In the genomic region with DNA sequence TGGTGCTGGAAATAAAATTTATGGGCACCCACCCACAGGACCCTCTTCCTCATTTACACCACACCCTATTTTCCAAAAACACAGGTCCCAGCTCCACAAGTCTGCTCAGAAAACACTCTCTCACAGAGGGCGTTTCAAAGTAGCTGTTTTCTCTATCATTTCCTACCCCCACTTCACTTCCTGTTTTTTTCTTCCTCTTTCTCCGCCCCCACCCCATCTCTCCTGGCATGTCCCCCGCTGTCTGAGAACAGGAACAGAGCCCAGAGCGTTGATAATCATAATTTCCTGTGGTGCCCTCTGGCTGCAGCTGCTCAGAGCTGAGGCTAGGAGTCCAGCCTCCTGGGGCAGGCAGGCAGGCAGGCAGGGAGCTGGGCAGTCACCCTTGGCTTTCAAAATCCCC, we compare ENCODE assay signal across 8 mouse cellular contexts. TPM values are rescaled to one million over a fixed set of nuclear protein-coding genes. Genes with fewer than 3 reads are reported as not detected.
DNase-seq lines count a peak whose midpoint lies in the region; ATAC-seq and TF ChIP-seq lines count a peak whose summit lies in the region.

No protein-coding gene starts in this region.

- ATAC-seq in intestine, embryonic 15.5 days: peak; percentile 51; the same call in 1 of the 2 replicates
- no peak for ATAC-seq in intestine, postnatal 0 days
- ATAC-seq in kidney, embryonic 16.5 days (ENCODE audit: low FRiP score, low TSS enrichment): peak; percentile 66; the same call in 1 of the 2 replicates
- no peak for ATAC-seq in forebrain, embryonic 11.5 days (replicated peaks; ENCODE audit: low FRiP score)

- no peak for TF ChIP-seq CTCF in intestine, postnatal 0 days (IDR thresholded peaks at IDR 0.05; ENCODE audit: low read depth)
- TF ChIP-seq CTCF in gastrocnemius, adult 2 months (IDR thresholded peaks at IDR 0.05): peak; percentile 33

- intact Hi-C loops in gastrocnemius, adult 2 months (cut with DNase I): no loop called here

- H3K9ac ChIP-seq in intestine, embryonic 15.5 days: no peak overlapping the region
- H3K9ac ChIP-seq in intestine, postnatal 0 days (ENCODE audit: low read depth, low read length): no peak overlapping the region
- H3K9ac ChIP-seq in kidney, embryonic 16.5 days (replicated peaks; ENCODE audit: low read length): no peak overlapping the region
- no peak overlapping the region for H3K9ac ChIP-seq in forebrain, embryonic 11.5 days (ENCODE audit: low read length)

- H3K9me3 ChIP-seq in intestine, embryonic 15.5 days: no peaks in the 10 kb centered on the region
- no peaks in the 10 kb centered on the region for H3K9me3 ChIP-seq in intestine, postnatal 0 days (ENCODE audit: control insufficient read depth)
- H3K9me3 ChIP-seq in kidney, embryonic 16.5 days (ENCODE audit: low read length): no peaks in the 10 kb centered on the region
- H3K9me3 ChIP-seq in forebrain, embryonic 11.5 days (ENCODE audit: control insufficient read depth, low read length): no peaks in the 10 kb centered on the region

- peaks cover 7% of the 10 kb centered on the region; the same call in 1 of the 2 replicates for H3K4me1 ChIP-seq in intestine, embryonic 15.5 days (replicated peaks)
- H3K4me1 ChIP-seq in intestine, postnatal 0 days (replicated peaks; ENCODE audit: control insufficient read depth, insufficient read depth, low read length): no peaks in the 10 kb centered on the region
- H3K4me1 ChIP-seq in kidney, embryonic 16.5 days (ENCODE audit: insufficient read depth, low read length): peaks cover 14% of the 10 kb centered on the region
- H3K4me1 ChIP-seq in forebrain, embryonic 11.5 days (replicated peaks; ENCODE audit: control insufficient read depth, insufficient read depth, low read length): no peaks in the 10 kb centered on the region

- no peaks in the 10 kb centered on the region for H3K36me3 ChIP-seq in intestine, embryonic 15.5 days
- H3K36me3 ChIP-seq in intestine, postnatal 0 days (ENCODE audit: control insufficient read depth, insufficient read depth): no peaks in the 10 kb centered on the region
- H3K36me3 ChIP-seq in kidney, embryonic 16.5 days (ENCODE audit: insufficient read depth, low read length): no peaks in the 10 kb centered on the region
- H3K36me3 ChIP-seq in forebrain, embryonic 11.5 days (ENCODE audit: control insufficient read depth, insufficient read depth, low read length): no peaks in the 10 kb centered on the region

- H3K27me3 ChIP-seq in intestine, embryonic 15.5 days (replicated peaks): no peaks in the 10 kb centered on the region
- H3K27me3 ChIP-seq in intestine, postnatal 0 days (replicated peaks; ENCODE audit: control insufficient read depth, insufficient read depth, low read length): no peaks in the 10 kb centered on the region
- H3K27me3 ChIP-seq in kidney, embryonic 16.5 days (ENCODE audit: insufficient read depth, low read length): no peaks in the 10 kb centered on the region
- no peaks in the 10 kb centered on the region for H3K27me3 ChIP-seq in forebrain, embryonic 11.5 days (ENCODE audit: control insufficient read depth, insufficient read depth, low read length)

- WGBS in intestine, embryonic 15.5 days: 35% methylated on average over 4 of the region's 4 CpGs
- WGBS in intestine, postnatal 0 days: 51% methylated on average over 4 of the region's 4 CpGs
- 42% methylated on average over 4 of the region's 4 CpGs for WGBS in kidney, embryonic 16.5 days
- WGBS in forebrain, embryonic 11.5 days: 73% methylated on average over 4 of the region's 4 CpGs

- H3K27ac ChIP-seq in intestine, embryonic 15.5 days: no peak overlapping the region
- H3K27ac ChIP-seq in intestine, postnatal 0 days (ENCODE audit: low read depth, low read length): no peak overlapping the region
- peak overlapping the region; percentile 76 for H3K27ac ChIP-seq in gastrocnemius, adult 2 months
- H3K27ac ChIP-seq in kidney, embryonic 16.5 days (ENCODE audit: low read length): no peak overlapping the region
- H3K27ac ChIP-seq in forebrain, embryonic 11.5 days (ENCODE audit: low read depth, low read length): no peak overlapping the region

- DNase-seq in gastrocnemius, adult 2 months: peak; percentile 60
- peak; percentile 86 for DNase-seq in lung, postnatal 36 days
- DNase-seq in thymus, postnatal 14 days: peak; percentile 70
- DNase-seq in forebrain, embryonic 11.5 days (ENCODE audit: low spot score): no peak
- DNase-seq in layer of hippocampus, adult 9-10 months (ENCODE audit: low spot score): no peak

- no peak overlapping the region for H3K4me3 ChIP-seq in intestine, embryonic 15.5 days (replicated peaks)
- no peak overlapping the region for H3K4me3 ChIP-seq in intestine, postnatal 0 days (ENCODE audit: low read depth, low read length)
- H3K4me3 ChIP-seq in gastrocnemius, adult 2 months: no peak overlapping the region
- H3K4me3 ChIP-seq in kidney, embryonic 16.5 days (ENCODE audit: low read length): no peak overlapping the region
- H3K4me3 ChIP-seq in forebrain, embryonic 11.5 days (ENCODE audit: low read depth, low read length): no peak overlapping the region

- H3K4me2 ChIP-seq in intestine, embryonic 15.5 days (replicated peaks): no peak overlapping the region
- no peak overlapping the region for H3K4me2 ChIP-seq in intestine, postnatal 0 days (replicated peaks; ENCODE audit: low read depth)
- no peak overlapping the region for H3K4me2 ChIP-seq in kidney, embryonic 16.5 days (replicated peaks; ENCODE audit: low read depth, low read length)
- no peak overlapping the region for H3K4me2 ChIP-seq in forebrain, embryonic 11.5 days (ENCODE audit: low read depth, low read length, severe bottlenecking)

RNA-seq across cellular contexts. Expression of a gene that starts 39.9 kb away (rescaled TPM):
- polyA plus RNA-seq in intestine, embryonic 15.5 days (2015; fragmentation: Nextera tagmentation; extraction: Ambion mirVana): 9.5 and 10.3 TPM in 2 replicates
- polyA plus RNA-seq in intestine, postnatal 0 days (2015; fragmentation: Nextera tagmentation; extraction: Ambion mirVana): 4.2 and 4.4 TPM in 2 replicates
- total RNA-seq in gastrocnemius, adult 2 months (2021): 1 to 10 TPM; 5.5 to 6.3 TPM
- polyA plus RNA-seq in kidney, embryonic 16.5 days (2015; fragmentation: Nextera tagmentation; extraction: Ambion mirVana): 7.2 and 8.8 TPM in 2 replicates
- 10.7 and 12.9 TPM in 2 replicates for polyA plus RNA-seq in forebrain, embryonic 11.5 days (2014; fragmentation: Nextera tagmentation; extraction: Ambion mirVana)

Comparison
In these comparisons a context has a peak if more than half of its experiments do, and no peak if none do; other contexts are left out.
1. ATAC-seq: peak in intestine, embryonic 15.5 days (single experiment) and kidney, embryonic 16.5 days (single experiment); none in intestine, postnatal 0 days (single experiment) and forebrain, embryonic 11.5 days (single experiment).
2. DNase-seq: peak in gastrocnemius, adult 2 months (single experiment), lung, postnatal 36 days (single experiment) and thymus, postnatal 14 days (single experiment); none in forebrain, embryonic 11.5 days (single experiment) and layer of hippocampus, adult 9-10 months (single experiment).